Mouse (Mus musculus) myocyte (in vitro differentiated cells): ENCODE results near the gene Shld1. TPM values are rescaled to one million over a fixed set of nuclear protein-coding genes. Genes with fewer than 3 reads are reported as not detected.

Experiments used
- H3K27me3 ChIP-seq: one replicate; pipeline ENCODE4 v1.6.1; 2011; ENCODE audit not compliant: control insufficient read depth, insufficient read depth, insufficient read length
- H3K36me3 ChIP-seq: one replicate; pipeline ENCODE4 v1.6.1; 2011; ENCODE audit not compliant: control insufficient read depth, insufficient read depth
- H3K4me2 ChIP-seq: one replicate; pipeline ENCODE4 v1.6.1; 2011; ENCODE audit warnings: low read depth, control low read depth
- H3K4me3 ChIP-seq: one replicate; pipeline ENCODE4 v1.5.1; 2011; ENCODE audit warnings: mild to moderate bottlenecking, control low read depth, moderate library complexity
- H3K79me2 ChIP-seq: one replicate; pipeline ENCODE4 v1.6.1; 2011; ENCODE audit not compliant: control insufficient read depth, insufficient read depth
- H3ac ChIP-seq: one replicate; pipeline ENCODE4 v1.6.1; 2011; ENCODE audit not compliant: control insufficient read depth, insufficient read length
- CEBPB ChIP-seq: IDR thresholded peaks from 2 replicates; pipeline ENCODE4 v1.6.1; 2011; ENCODE audit warnings: mild to moderate bottlenecking, moderate library complexity; ENCODE audit not compliant: poor library complexity, insufficient read depth, severe bottlenecking
- E2F4 ChIP-seq: IDR thresholded peaks from one replicate; pipeline ENCODE4 v1.6.1; 2011; ENCODE audit warnings: mild to moderate bottlenecking, control low read depth, moderate library complexity; ENCODE audit not compliant: insufficient read depth
- MAX ChIP-seq: IDR thresholded peaks from one replicate; pipeline ENCODE4 v1.6.1; 2011; ENCODE audit warnings: low read depth, mild to moderate bottlenecking, control low read depth
- MYOD1 ChIP-seq, 3 experiments: IDR thresholded peaks; one replicate each; pipeline ENCODE4 v1.6.1; 2011; ENCODE audit warnings: control low read depth in 2 of 3, low read depth in 2 of 3, mild to moderate bottlenecking in 2 of 3, moderate library complexity in 1 of 3; ENCODE audit not compliant: insufficient read length in 2 of 3, control insufficient read depth in 1 of 3
- MYOG ChIP-seq, 3 experiments: IDR thresholded peaks; one replicate each; pipeline ENCODE4 v1.6.1; 2011; ENCODE audit warnings: control low read depth in 2 of 3, low read depth in 2 of 3, mild to moderate bottlenecking in 2 of 3; ENCODE audit not compliant: insufficient read length in 2 of 3, control insufficient read depth in 1 of 3, insufficient read depth in 1 of 3
- POLR2A ChIP-seq: IDR thresholded peaks from one replicate; pipeline ENCODE4 v1.6.1; 2011; ENCODE audit warnings: low read depth, mild to moderate bottlenecking, control low read depth, moderate library complexity; ENCODE audit not compliant: insufficient read length
- POLR2AphosphoS2 ChIP-seq: IDR thresholded peaks from one replicate; pipeline ENCODE4 v1.6.1; 2011; ENCODE audit warnings: low read depth, control low read depth; ENCODE audit not compliant: insufficient read length
- REST ChIP-seq: IDR thresholded peaks from one replicate; pipeline ENCODE4 v1.6.1; 2011; ENCODE audit warnings: mild to moderate bottlenecking, control low read depth, moderate library complexity; ENCODE audit not compliant: insufficient read depth, insufficient read length
- SRF ChIP-seq: IDR thresholded peaks from one replicate; pipeline ENCODE4 v1.6.1; 2011; ENCODE audit warnings: low read depth; ENCODE audit not compliant: control insufficient read depth, insufficient read length
- TCF12 ChIP-seq: IDR thresholded peaks from one replicate; pipeline ENCODE4 v1.6.1; 2011; ENCODE audit warnings: mild to moderate bottlenecking, control low read depth; ENCODE audit not compliant: poor library complexity, insufficient read depth, severe bottlenecking
- TCF3 ChIP-seq: IDR thresholded peaks from one replicate; pipeline ENCODE4 v1.6.1; 2011; ENCODE audit warnings: low read depth, control low read depth; ENCODE audit not compliant: insufficient read length
- USF1 ChIP-seq: IDR thresholded peaks from one replicate; pipeline ENCODE4 v1.6.1; 2011; ENCODE audit warnings: low read depth, mild to moderate bottlenecking, control low read depth, moderate library complexity
- polyA plus RNA-seq: library from polyadenylated mRNA; unstranded; fragments of >200 nt; fragmentation: generic; extraction: Trizol; gene quantifications from one replicate; pipeline ENCODE4 v1.2.1, GENCODE M21; 2012; ENCODE audit warnings: missing spikeins

Gene Shld1
- polyA plus RNA-seq, 1 experiment = 5.1 TPM

GRCm38 (mm10) chr2:132724561-132724960 lies 37.8 kb downstream of the Shld1 start:
- H3K4me3 ChIP-seq = no peak overlapping the region
- no peak overlapping the region for H3ac ChIP-seq
- H3K4me2 ChIP-seq = no peak overlapping the region
- H3K27me3 ChIP-seq = no peaks in the 10 kb centered on the region
- no peaks in the 10 kb centered on the region for H3K36me3 ChIP-seq
- TF ChIP-seq CEBPB (no peak), MAX (no peak), SRF (no peak), MYOD1 (IDR thresholded peaks at IDR 0.05; ENCODE audit: control insufficient read depth in 1 of 3, insufficient read length in 2 of 3, low read depth in 2 of 3) (no peak), USF1 (no peak), TCF12 (no peak), POLR2AphosphoS2 (no peak), MYOG (IDR thresholded peaks at IDR 0.05; ENCODE audit: control insufficient read depth in 1 of 3, insufficient read depth in 1 of 3, insufficient read length in 2 of 3, low read depth in 2 of 3) (no peak), POLR2A (no peak), REST (no peak), E2F4 (no peak), TCF3 (no peak)
- no peaks in the 10 kb centered on the region for H3K79me2 ChIP-seq

GRCm38 (mm10) chr2:132725376-132725905 lies 38.7 kb downstream of the Shld1 start:
- H3K4me3 ChIP-seq = no peak overlapping the region
- TF ChIP-seq USF1 (no peak), CEBPB (no peak), REST (no peak), POLR2AphosphoS2 (no peak), MYOG (IDR thresholded peaks at IDR 0.05; ENCODE audit: control insufficient read depth in 1 of 3, insufficient read depth in 1 of 3, insufficient read length in 2 of 3, low read depth in 2 of 3) (no peak), MYOD1 (IDR thresholded peaks at IDR 0.05; ENCODE audit: control insufficient read depth in 1 of 3, insufficient read length in 2 of 3, low read depth in 2 of 3) (no peak)
- no peaks in the 10 kb centered on the region for H3K27me3 ChIP-seq
- no peaks in the 10 kb centered on the region for H3K36me3 ChIP-seq
- no peak overlapping the region for H3K4me2 ChIP-seq
- no peaks in the 10 kb centered on the region for H3K79me2 ChIP-seq
- no peak overlapping the region for H3ac ChIP-seq

GRCm38 (mm10) chr2:132726156-132726555 lies 39.4 kb downstream of the Shld1 start:
- Histone ChIP-seq H3K4me3 (no peak overlapping the region), H3ac (no peak overlapping the region), H3K27me3 (no peaks in the 10 kb centered on the region), H3K36me3 (no peaks in the 10 kb centered on the region), H3K4me2 (no peak overlapping the region), H3K79me2 (no peaks in the 10 kb centered on the region)
- no peak for TF ChIP-seq E2F4
- TF ChIP-seq MYOG (IDR thresholded peaks at IDR 0.05; ENCODE audit: control insufficient read depth in 1 of 3, insufficient read depth in 1 of 3, insufficient read length in 2 of 3, low read depth in 2 of 3) = no peak
- TF ChIP-seq TCF3 = no peak
- no peak for TF ChIP-seq REST
- TF ChIP-seq SRF = no peak
- TF ChIP-seq MYOD1 (IDR thresholded peaks at IDR 0.05; ENCODE audit: control insufficient read depth in 1 of 3, insufficient read length in 2 of 3, low read depth in 2 of 3) = no peak
- TF ChIP-seq POLR2AphosphoS2 = no peak
- no peak for TF ChIP-seq POLR2A
- no peak for TF ChIP-seq TCF12
- TF ChIP-seq USF1 = no peak
- TF ChIP-seq CEBPB = no peak
- no peak for TF ChIP-seq MAX

GRCm38 (mm10) chr2:132732940-132733339 lies 46.2 kb downstream of the Shld1 start:
- Histone ChIP-seq H3K79me2 (no peaks in the 10 kb centered on the region), H3K36me3 (no peaks in the 10 kb centered on the region), H3K4me3 (no peak overlapping the region), H3K27me3 (no peaks in the 10 kb centered on the region), H3K4me2 (no peak overlapping the region), H3ac (no peak overlapping the region)
- TF ChIP-seq MYOG (IDR thresholded peaks at IDR 0.05; ENCODE audit: control insufficient read depth in 1 of 3, insufficient read depth in 1 of 3, insufficient read length in 2 of 3, low read depth in 2 of 3) (no peak), CEBPB (no peak), SRF (no peak), TCF3 (no peak), MYOD1 (IDR thresholded peaks at IDR 0.05; ENCODE audit: control insufficient read depth in 1 of 3, insufficient read length in 2 of 3, low read depth in 2 of 3) (no peak), REST (no peak), POLR2A (no peak), USF1 (no peak), TCF12 (no peak), POLR2AphosphoS2 (no peak), MAX (no peak), E2F4 (no peak)

- no peak overlapping the region for H3K4me2 ChIP-seq
- no peaks in the 10 kb centered on the region for H3K27me3 ChIP-seq
- no peak overlapping the region for H3K4me3 ChIP-seq
- H3K79me2 ChIP-seq = no peaks in the 10 kb centered on the region
- no peaks in the 10 kb centered on the region for H3K36me3 ChIP-seq
- no peak overlapping the region for H3ac ChIP-seq
- no peak for TF ChIP-seq POLR2A
- no peak for TF ChIP-seq TCF3
- no peak for TF ChIP-seq E2F4
- no peak for TF ChIP-seq REST
- no peak for TF ChIP-seq SRF
- TF ChIP-seq TCF12 = no peak
- TF ChIP-seq MAX = no peak
- no peak for TF ChIP-seq MYOG (IDR thresholded peaks at IDR 0.05; ENCODE audit: control insufficient read depth in 1 of 3, insufficient read depth in 1 of 3, insufficient read length in 2 of 3, low read depth in 2 of 3)
- TF ChIP-seq POLR2AphosphoS2 = no peak
- no peak for TF ChIP-seq CEBPB
- no peak for TF ChIP-seq USF1
- TF ChIP-seq MYOD1 (IDR thresholded peaks at IDR 0.05; ENCODE audit: control insufficient read depth in 1 of 3, insufficient read length in 2 of 3, low read depth in 2 of 3) = no peak
Observed at GRCm38 (mm10) chr2:132733603-132734573, 47.2 kb downstream of the Shld1 start.
